Mouse (Mus musculus) erythroblast, embryonic 14.5 days (primary cell): ENCODE results near the gene Bicra. TPM values are rescaled to one million over a fixed set of nuclear protein-coding genes. Genes with fewer than 3 reads are reported as not detected.

Experiments
- H3K27me3 ChIP-seq: 2 replicates; pipeline ENCODE4 v1.6.1; 2012; ENCODE audit warnings: inconsistent platforms; ENCODE audit not compliant: control insufficient read depth
- H3K36me3 ChIP-seq: 2 replicates; pipeline ENCODE4 v1.6.1; 2012; ENCODE audit warnings: mild to moderate bottlenecking, inconsistent platforms; ENCODE audit not compliant: control insufficient read depth
- H3K4me1 ChIP-seq: 2 replicates; pipeline ENCODE4 v1.6.1; 2012; ENCODE audit warnings: inconsistent platforms; ENCODE audit not compliant: control insufficient read depth
- H3K4me3 ChIP-seq: replicated peaks from 2 replicates; pipeline ENCODE3; 2012; ENCODE audit warnings: moderate library complexity, mild to moderate bottlenecking, inconsistent platforms
- H3K9me3 ChIP-seq: 2 replicates; pipeline ENCODE4 v1.6.1; 2012; ENCODE audit warnings: low read length, inconsistent platforms, mixed read lengths; ENCODE audit not compliant: control insufficient read depth
- GATA1 ChIP-seq: IDR thresholded peaks from 2 replicates; pipeline ENCODE4 v1.6.1; 2012; ENCODE audit warnings: low read length, inconsistent platforms, mixed read lengths
- TAL1 ChIP-seq: IDR thresholded peaks from 3 replicates; pipeline ENCODE4 v1.6.1; 2012; ENCODE audit warnings: low read length, inconsistent platforms, mixed read lengths
- polyA plus RNA-seq: library from polyadenylated mRNA; stranded (reverse); fragments of >175 nt; gene quantifications from 2 replicates; pipeline ENCODE4 v1.2.3, GENCODE M21; 2012

Gene Bicra
- polyA plus RNA-seq, 1 experiment: 2.1 TPM

GRCm38 (mm10) chr7:16042850-16043775, 4.6 kb downstream of the Bicra start:
- no peaks in the 10 kb centered on the region for H3K27me3 ChIP-seq
- no peak overlapping the region for H3K4me3 ChIP-seq
- peaks cover 73% of the 10 kb centered on the region for H3K4me1 ChIP-seq
- peaks cover 20% of the 10 kb centered on the region for H3K36me3 ChIP-seq
- no peaks in the 10 kb centered on the region for H3K9me3 ChIP-seq
- TF ChIP-seq GATA1 (no peak), TAL1 (no peak)

GRCm38 (mm10) chr7:16041208-16041607, 6.5 kb downstream of the Bicra start:
- no peaks in the 10 kb centered on the region for H3K9me3 ChIP-seq
- no peaks in the 10 kb centered on the region for H3K27me3 ChIP-seq
- peaks cover 67% of the 10 kb centered on the region for H3K4me1 ChIP-seq
- TF ChIP-seq GATA1 (no peak), TAL1 (no peak)
- peaks cover 24% of the 10 kb centered on the region for H3K36me3 ChIP-seq
- no peak overlapping the region for H3K4me3 ChIP-seq

- peaks cover 50% of the 10 kb centered on the region for H3K4me1 ChIP-seq
- H3K9me3 ChIP-seq: no peaks in the 10 kb centered on the region
- H3K4me3 ChIP-seq: no peak overlapping the region
- TF ChIP-seq GATA1: no peak
- TF ChIP-seq TAL1: no peak
- H3K27me3 ChIP-seq: no peaks in the 10 kb centered on the region
- H3K36me3 ChIP-seq: peaks cover 19% of the 10 kb centered on the region
Observed at GRCm38 (mm10) chr7:16039363-16039762, 8.4 kb downstream of the Bicra start.

- Histone ChIP-seq H3K4me3 (no peak overlapping the region), H3K4me1 (peaks cover 49% of the 10 kb centered on the region), H3K27me3 (no peaks in the 10 kb centered on the region), H3K36me3 (peaks cover 7% of the 10 kb centered on the region), H3K9me3 (no peaks in the 10 kb centered on the region)
- TF ChIP-seq TAL1 (no peak), GATA1 (no peak)
Observed at GRCm38 (mm10) chr7:16036972-16037371, 10.7 kb downstream of the Bicra start.

GRCm38 (mm10) chr7:16033580-16034461, 13.9 kb downstream of the Bicra start:
- Histone ChIP-seq H3K36me3 (peaks cover 12% of the 10 kb centered on the region), H3K4me1 (peaks cover 29% of the 10 kb centered on the region)

GRCm38 (mm10) chr7:16033059-16033458, 14.7 kb downstream of the Bicra start:
- Histone ChIP-seq H3K27me3 (no peaks in the 10 kb centered on the region), H3K36me3 (peaks cover 12% of the 10 kb centered on the region), H3K4me3 (no peak overlapping the region), H3K9me3 (no peaks in the 10 kb centered on the region), H3K4me1 (peaks cover 24% of the 10 kb centered on the region)
- TF ChIP-seq GATA1: no peak
- TF ChIP-seq TAL1: no peak

More at GRCm38 (mm10) chr7:16033580-16034461, 13.9 kb downstream of the Bicra start:
- no peak for TF ChIP-seq GATA1
- TF ChIP-seq TAL1: no peak
- Histone ChIP-seq H3K27me3 (no peaks in the 10 kb centered on the region), H3K9me3 (no peaks in the 10 kb centered on the region), H3K4me3 (no peak overlapping the region)

GRCm38 (mm10) chr7:16031072-16031471, 16.6 kb downstream of the Bicra start:
- Histone ChIP-seq H3K27me3 (no peaks in the 10 kb centered on the region), H3K9me3 (no peaks in the 10 kb centered on the region), H3K36me3 (peaks cover 8% of the 10 kb centered on the region), H3K4me3 (no peak overlapping the region), H3K4me1 (peaks cover 18% of the 10 kb centered on the region)
- TF ChIP-seq GATA1 (no peak), TAL1 (no peak)

GRCm38 (mm10) chr7:16028102-16028927, 19.4 kb downstream of the Bicra start:
- Histone ChIP-seq H3K4me3 (no peak overlapping the region), H3K27me3 (no peaks in the 10 kb centered on the region), H3K36me3 (peaks cover 10% of the 10 kb centered on the region), H3K9me3 (no peaks in the 10 kb centered on the region), H3K4me1 (peaks cover 13% of the 10 kb centered on the region)
- TF ChIP-seq GATA1 (no peak), TAL1 (no peak)
